Mouse (Mus musculus): ENCODE results near the gene Apc2. TPM values are rescaled to one million over a fixed set of nuclear protein-coding genes. Genes with fewer than 3 reads are reported as not detected.
A peak's percentile ranks its signal among the peaks of the same experiment; 100 is the strongest.

The Apc2 gene
- polyA plus RNA-seq, 1 experiment = 0.25 TPM

DNA sequence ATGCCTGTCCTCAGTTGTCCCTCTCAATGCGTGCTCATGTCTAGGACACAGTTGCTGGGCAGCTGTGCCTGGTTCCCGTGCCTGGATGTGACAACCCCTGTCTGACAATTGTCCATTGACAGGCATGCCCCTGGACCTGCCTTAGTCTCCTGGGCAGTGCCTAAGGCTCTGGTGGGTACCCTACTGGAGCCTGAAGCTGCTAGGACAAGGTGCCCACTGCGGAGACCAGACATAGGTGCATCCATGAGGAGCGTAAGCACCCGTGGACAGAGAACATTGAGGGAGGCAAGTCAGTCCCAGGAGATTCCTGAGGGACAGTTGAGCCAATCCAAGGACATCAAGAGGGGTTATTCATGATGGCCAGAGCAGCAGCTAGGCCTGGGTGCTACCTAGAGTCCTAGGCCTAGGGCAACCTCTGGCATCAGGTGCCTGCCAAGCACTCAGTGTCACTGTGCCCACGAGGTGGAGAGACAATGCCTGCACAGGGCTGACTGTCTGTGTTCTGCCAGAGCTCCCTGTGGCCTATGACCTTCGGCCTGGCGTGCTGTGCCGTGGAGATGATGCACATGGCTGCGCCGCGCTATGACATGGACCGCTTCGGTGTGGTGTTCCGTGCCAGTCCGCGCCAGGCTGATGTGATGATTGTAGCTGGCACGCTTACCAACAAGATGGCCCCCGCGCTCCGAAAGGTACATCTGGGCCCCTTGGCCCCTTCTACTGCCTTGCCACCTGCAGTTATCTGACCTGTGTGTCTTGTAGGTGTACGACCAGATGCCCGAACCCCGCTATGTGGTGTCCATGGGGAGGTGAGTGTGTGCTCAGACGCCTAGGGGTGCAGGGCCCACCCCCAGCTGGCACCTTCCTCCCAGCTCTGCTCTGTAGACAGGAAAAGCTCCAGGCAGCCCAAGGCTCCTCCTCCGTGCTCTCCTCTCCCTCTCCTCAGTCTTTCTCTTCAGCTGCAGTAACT is 41.2 kb upstream of the Apc2 start:
- Histone ChIP-seq H3K4me3 (ENCODE audit: insufficient read depth, low read length) (no peak overlapping the region), H3K27ac (ENCODE audit: insufficient read depth, low read depth, low read length) (no peak overlapping the region), H3K4me1 (ENCODE audit: control insufficient read depth, insufficient read depth, low read length) (peaks cover 6% of the 10 kb centered on the region)
- TF ChIP-seq POLR2A (IDR thresholded peaks at IDR 0.05; ENCODE audit: borderline replicate concordance, low read depth, low read length) (no peak), CTCF (IDR thresholded peaks at IDR 0.05; ENCODE audit: low read depth, low read length) (no peak)

DNA sequence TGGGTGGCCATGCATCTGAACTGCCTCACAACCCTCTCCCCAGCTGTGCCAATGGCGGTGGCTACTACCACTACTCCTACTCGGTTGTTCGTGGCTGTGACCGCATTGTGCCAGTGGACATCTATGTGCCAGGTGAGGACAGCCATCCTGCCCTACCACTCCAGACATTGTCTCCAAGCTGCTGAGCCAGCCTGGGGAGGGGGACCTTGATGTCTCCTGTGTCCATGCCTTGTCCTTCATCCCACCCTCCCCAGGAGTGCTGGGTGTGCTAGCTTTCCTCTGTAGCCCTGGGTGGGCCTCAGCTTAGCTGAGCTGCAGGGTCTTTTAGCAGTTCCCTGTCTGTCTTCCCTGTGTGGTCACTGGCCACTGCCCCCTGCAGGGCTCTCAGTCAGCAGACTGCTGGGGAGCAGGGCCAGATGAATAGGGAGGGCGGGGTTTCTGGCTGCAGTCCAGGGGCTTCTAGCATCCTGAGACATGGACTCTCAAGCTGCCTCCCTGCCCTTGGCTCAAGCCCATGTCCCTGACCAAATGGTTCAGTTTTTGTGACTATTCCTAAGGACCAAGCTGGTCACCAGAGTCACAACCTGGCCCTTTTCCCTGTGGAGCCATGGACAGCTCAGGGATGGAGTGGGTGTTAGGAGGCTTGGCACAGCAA is 39.8 kb upstream of the Apc2 start:
- TF ChIP-seq POLR2A (IDR thresholded peaks at IDR 0.05; ENCODE audit: borderline replicate concordance, low read depth, low read length) (no peak), CTCF (IDR thresholded peaks at IDR 0.05; ENCODE audit: low read depth, low read length) (no peak)
- H3K4me1 ChIP-seq (ENCODE audit: control insufficient read depth, insufficient read depth, low read length) = peaks cover 5% of the 10 kb centered on the region

DNA sequence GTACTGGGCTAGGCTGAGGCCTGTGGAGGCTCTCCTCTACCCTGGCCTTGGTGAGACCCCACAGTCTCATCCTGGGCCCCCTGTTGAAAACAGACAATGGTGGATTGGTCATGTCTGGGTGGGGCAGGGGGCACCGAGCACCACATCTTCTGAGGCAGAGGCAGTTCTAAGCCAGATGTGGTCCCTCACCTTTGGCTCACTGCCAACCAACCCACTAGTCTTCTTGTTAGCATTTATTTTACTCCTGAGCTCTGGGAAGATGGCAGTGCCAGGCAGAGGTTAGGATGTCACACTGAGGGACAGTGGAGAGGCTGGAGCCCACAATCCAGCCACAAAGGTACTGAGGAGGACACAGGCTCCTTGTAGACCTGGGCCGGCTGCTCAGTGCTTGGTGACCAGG is 37.8 kb upstream of the Apc2 start:
- H3K4me1 ChIP-seq (ENCODE audit: control insufficient read depth, insufficient read depth, low read length) = peaks cover 14% of the 10 kb centered on the region
- no peak overlapping the region for H3K4me3 ChIP-seq (ENCODE audit: insufficient read depth, low read length)
- no peak overlapping the region for H3K27ac ChIP-seq (ENCODE audit: insufficient read depth, low read depth, low read length)
- TF ChIP-seq CTCF (IDR thresholded peaks at IDR 0.05; ENCODE audit: low read depth, low read length) = no peak
- no peak for TF ChIP-seq POLR2A (IDR thresholded peaks at IDR 0.05; ENCODE audit: borderline replicate concordance, low read depth, low read length)

More for the DNA sequence above, 39.8 kb upstream of the Apc2 start:
- H3K4me3 ChIP-seq (ENCODE audit: insufficient read depth, low read length) = no peak overlapping the region
- no peak overlapping the region for H3K27ac ChIP-seq (ENCODE audit: insufficient read depth, low read depth, low read length)

GRCm38 (mm10) chr10:80258752-80259462 is 36.9 kb upstream of the Apc2 start:
- Histone ChIP-seq H3K4me3 (ENCODE audit: insufficient read depth, low read length) (no peak overlapping the region), H3K27ac (ENCODE audit: insufficient read depth, low read depth, low read length) (no peak overlapping the region), H3K4me1 (ENCODE audit: control insufficient read depth, insufficient read depth, low read length) (peaks cover 20% of the 10 kb centered on the region)
- TF ChIP-seq POLR2A (IDR thresholded peaks at IDR 0.05; ENCODE audit: borderline replicate concordance, low read depth, low read length) = no peak
- no peak for TF ChIP-seq CTCF (IDR thresholded peaks at IDR 0.05; ENCODE audit: low read depth, low read length)

GRCm38 (mm10) chr10:80259463-80259805 is 36.3 kb upstream of the Apc2 start:
- TF ChIP-seq POLR2A (IDR thresholded peaks at IDR 0.05; ENCODE audit: borderline replicate concordance, low read depth, low read length) = no peak
- H3K4me1 ChIP-seq (ENCODE audit: control insufficient read depth, insufficient read depth, low read length) = peaks cover 24% of the 10 kb centered on the region
- no peak overlapping the region for H3K27ac ChIP-seq (ENCODE audit: insufficient read depth, low read depth, low read length)
- peak overlapping the region; percentile 68 for H3K4me3 ChIP-seq (ENCODE audit: insufficient read depth, low read length)

DNA sequence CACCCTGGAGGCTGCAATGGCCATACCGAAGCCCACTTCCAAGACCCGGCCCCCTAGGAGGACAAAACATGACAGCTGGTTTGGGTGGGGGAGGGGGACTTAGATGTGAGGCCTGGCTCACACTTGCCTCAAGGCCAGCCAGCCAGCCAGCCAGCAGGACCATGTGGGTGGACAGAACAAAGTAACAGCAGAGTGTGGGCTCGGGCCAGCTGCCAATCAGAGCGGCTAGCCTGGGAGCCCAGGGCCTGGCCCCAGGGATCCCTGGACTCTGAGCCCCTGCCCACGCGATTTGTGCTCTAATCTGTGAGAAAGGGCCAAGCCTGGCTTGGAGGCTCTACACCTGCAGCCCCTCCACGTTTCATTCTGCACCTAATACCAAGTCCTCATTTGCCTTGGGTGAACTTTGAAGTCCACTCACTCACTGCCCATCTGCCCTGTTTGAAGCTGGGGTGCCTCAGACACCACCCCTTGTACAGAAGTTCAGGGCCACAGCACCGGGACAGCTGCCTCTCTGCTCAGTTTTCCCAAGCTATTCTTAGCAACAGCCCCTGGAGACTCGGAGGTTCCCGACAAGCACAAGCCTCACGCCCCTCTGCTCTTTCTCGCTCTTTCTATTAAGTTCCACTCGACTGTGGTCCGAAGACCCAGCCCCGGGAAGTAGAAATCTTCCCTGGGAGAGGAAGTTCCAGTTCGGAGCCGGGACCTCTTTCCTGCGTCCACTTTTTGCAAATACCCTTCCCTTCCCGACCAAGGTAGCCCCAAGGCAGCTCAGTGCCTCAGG is 35.7 kb upstream of the Apc2 start:
- TF ChIP-seq CTCF (IDR thresholded peaks at IDR 0.05; ENCODE audit: low read depth, low read length) (0 out of 2 replicates have a peak, but pooled peaks have one; percentile 6), POLR2A (IDR thresholded peaks at IDR 0.05; ENCODE audit: borderline replicate concordance, low read depth, low read length) (no peak)
- peak overlapping the region; percentile 68 for H3K4me3 ChIP-seq (ENCODE audit: insufficient read depth, low read length)
- peaks cover 25% of the 10 kb centered on the region for H3K4me1 ChIP-seq (ENCODE audit: control insufficient read depth, insufficient read depth, low read length)
- peak overlapping the region; percentile 58 for H3K27ac ChIP-seq (ENCODE audit: insufficient read depth, low read depth, low read length)

GRCm38 (mm10) chr10:80260642-80261584 is 34.9 kb upstream of the Apc2 start, which contains the start of the genes Gamt and Dazap1:
Gene Gamt, minus strand, starts transcription at chr10:80261012.
Gene Dazap1, plus strand, starts transcription at chr10:80261486.
- 0 out of 2 replicates have a peak, but pooled peaks have one; percentile 47 for TF ChIP-seq POLR2A (IDR thresholded peaks at IDR 0.05; ENCODE audit: borderline replicate concordance, low read depth, low read length)
- TF ChIP-seq CTCF (IDR thresholded peaks at IDR 0.05; ENCODE audit: low read depth, low read length) = no peak
- Histone ChIP-seq H3K27ac (ENCODE audit: insufficient read depth, low read depth, low read length) (peak within 1 kb of the TSS; percentile 95), H3K4me3 (ENCODE audit: insufficient read depth, low read length) (peak within 1 kb of the TSS; percentile 75), H3K4me1 (ENCODE audit: control insufficient read depth, insufficient read depth, low read length) (peaks cover 25% of the 10 kb centered on the region)

DNA sequence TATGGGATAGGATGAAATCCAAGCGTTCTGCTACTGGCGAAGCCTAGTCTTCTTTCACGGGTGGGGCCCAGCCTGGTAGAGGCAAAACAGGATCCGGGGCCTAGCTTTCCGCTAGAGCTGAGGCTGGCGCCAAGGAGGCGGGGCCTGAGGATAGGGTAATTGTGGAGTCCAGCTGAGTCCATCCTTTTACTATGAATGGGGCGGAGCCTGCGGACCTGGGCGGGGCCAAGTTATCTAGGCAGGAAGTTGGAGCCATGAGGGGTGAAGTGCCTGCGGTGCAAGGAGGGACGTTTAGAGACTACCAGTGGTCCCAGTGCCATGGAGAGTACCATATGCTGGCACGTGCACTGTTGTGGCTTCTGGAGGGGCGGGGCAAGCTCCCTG is 34.2 kb upstream of the Apc2 start:
- TF ChIP-seq POLR2A (IDR thresholded peaks at IDR 0.05; ENCODE audit: borderline replicate concordance, low read depth, low read length) (no peak), CTCF (IDR thresholded peaks at IDR 0.05; ENCODE audit: low read depth, low read length) (no peak)
- H3K27ac ChIP-seq (ENCODE audit: insufficient read depth, low read depth, low read length) = peak overlapping the region; percentile 95
- peaks cover 27% of the 10 kb centered on the region for H3K4me1 ChIP-seq (ENCODE audit: control insufficient read depth, insufficient read depth, low read length)
- peak overlapping the region; percentile 75 for H3K4me3 ChIP-seq (ENCODE audit: insufficient read depth, low read length)

All from bone marrow macrophage, adult 2 months (primary cell).